Mouse (Mus musculus) c-Kit-negative CD71-positive TER-119-positive erythroid progenitor cells, embryonic 14.5 days (primary cell): Measurements from ENCODE around the gene Eno4.
"Not testable (repeated sequence)": the region's sequence is repeated elsewhere in the genome, so short reads cannot be mapped to it uniquely, and the experiment has no call there.

ENCODE experiments used
- DNase-seq: peaks from one replicate; pipeline ENCODE4 v3.0.0-alpha.2; 2013; ENCODE audit warnings: low read depth, low spot score

Eno4 gene

GRCm38 (mm10) chr19:58942841-58943828, at the start of gene Eno4, which contains the start of gene Hspa12a:
Gene Eno4 (plus strand): TSS chr19:58943425.
Gene Hspa12a (minus strand): TSS chr19:58943654.
- peak; percentile 16 for DNase-seq

DNA sequence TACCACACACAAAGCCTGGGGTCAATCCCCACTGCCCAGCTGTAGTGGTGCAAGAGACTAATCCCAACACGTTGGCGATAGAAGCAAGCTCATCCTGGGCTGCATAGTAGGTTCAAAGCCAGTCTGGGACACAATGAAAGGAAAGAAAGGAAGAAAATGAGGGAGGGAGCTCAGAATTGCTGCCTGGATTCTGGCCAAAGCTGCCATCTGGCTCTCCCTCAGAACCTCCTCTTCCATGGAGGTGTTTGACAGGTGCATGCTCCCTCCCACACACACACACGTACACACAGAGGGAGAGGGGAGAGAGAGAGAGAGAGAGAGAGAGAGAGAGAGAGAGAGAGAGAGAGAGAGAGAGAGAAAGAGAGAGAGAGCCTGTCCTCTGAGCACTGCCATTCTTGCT, 47.0 kb upstream of the Eno4 start:
- no peak for DNase-seq

DNA sequence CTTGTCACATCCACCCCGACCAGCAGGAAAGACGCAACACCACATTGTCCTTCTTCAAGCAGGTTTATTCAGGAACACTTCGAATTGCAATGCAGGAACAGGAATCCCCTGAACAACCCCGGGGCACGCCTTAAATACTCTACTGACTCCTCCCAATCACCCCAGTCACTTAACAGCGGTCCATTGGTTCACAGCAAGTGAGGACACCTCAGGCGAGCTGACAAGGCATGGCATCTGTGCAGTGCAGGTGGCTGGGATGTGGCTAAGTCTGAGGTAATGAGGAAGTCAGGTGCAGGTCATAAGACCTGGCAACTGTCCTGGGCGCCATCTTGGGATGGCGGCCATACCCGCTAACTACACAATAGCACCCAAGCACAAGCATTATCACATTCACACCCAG, 42.8 kb upstream of the Eno4 start:
- not testable (repeated sequence) for DNase-seq

- no peak for DNase-seq
These were observed 39.9 kb upstream of the Eno4 start for GRCm38 (mm10) chr19:58903079-58903898.

- DNase-seq = peak; percentile 8
These were observed 39.3 kb upstream of the Eno4 start for GRCm38 (mm10) chr19:58903899-58904327.

- no peak for DNase-seq
These were observed 36.5 kb upstream of the Eno4 start for GRCm38 (mm10) chr19:58906685-58907084.

GRCm38 (mm10) chr19:58908018-58908417, 35.2 kb upstream of the Eno4 start:
- DNase-seq = no peak

DNA sequence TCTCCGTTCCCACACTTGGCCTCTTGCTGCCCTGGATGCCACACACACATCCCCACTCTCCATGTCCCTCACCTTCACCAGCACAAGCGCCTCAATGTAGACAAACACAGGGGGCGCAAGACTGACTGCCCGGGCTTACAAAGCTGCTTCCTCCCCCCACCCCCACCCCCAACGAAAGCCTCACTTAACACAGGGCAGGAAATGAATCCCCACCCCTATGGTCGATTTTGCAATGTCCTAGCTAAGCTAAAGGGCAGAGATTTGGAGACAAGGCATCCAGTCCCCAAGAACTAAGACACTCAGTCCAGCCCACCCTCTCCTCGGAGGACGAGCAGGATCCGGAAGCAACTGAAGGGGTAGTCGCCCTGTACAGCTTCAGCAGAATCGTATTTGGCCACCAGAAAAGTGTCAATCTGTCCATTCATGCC, 32.3 kb upstream of the Eno4 start:
- DNase-seq = no peak

DNA sequence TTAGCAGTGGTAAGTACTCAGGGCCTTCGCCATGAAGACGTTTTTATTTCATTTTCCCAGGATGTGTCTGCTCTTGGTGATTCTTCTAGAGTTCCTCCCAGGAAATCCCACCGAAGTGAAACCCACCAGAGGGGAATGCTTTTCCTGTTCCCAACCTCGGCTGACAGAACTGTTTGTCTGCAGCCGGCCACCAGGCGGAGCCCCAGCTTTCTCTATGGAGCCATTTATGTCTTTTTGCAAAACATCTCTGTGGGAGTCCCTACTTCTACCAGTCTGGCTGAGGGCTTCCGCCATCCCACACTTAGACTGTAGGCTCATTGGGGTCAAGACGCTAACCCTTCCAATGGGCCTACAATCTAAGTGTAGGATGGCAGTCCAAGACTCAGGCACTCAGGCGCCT, 31.8 kb upstream of the Eno4 start:
- no peak for DNase-seq

- no peak for DNase-seq
These were observed 29.9 kb upstream of the Eno4 start for GRCm38 (mm10) chr19:58913301-58913700.

GRCm38 (mm10) chr19:58918597-58918996, 24.6 kb upstream of the Eno4 start:
- DNase-seq = no peak

DNA sequence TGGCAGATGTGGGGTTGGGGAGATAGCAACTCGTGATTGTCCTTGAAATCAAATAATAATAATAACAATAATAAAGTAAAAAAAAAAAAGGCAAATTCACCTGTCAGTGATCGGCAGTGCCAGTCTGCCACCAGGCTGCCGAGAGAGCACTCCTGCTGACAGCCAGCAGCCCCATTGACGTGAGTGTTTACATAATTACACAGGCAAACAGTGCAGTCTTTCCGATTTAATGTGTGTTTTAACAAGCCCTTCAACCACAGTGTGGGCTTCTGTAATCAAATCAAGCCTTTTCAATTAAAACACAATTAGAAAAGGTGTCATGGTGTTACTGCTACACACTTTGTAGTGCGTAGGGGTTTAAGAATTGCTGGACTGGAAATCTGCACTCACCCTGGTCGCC, 24.1 kb upstream of the Eno4 start:
- DNase-seq = no peak

GRCm38 (mm10) chr19:58931081-58931800, 12.0 kb upstream of the Eno4 start:
- no peak for DNase-seq

GRCm38 (mm10) chr19:58933062-58933461, 10.2 kb upstream of the Eno4 start:
- DNase-seq = no peak

DNA sequence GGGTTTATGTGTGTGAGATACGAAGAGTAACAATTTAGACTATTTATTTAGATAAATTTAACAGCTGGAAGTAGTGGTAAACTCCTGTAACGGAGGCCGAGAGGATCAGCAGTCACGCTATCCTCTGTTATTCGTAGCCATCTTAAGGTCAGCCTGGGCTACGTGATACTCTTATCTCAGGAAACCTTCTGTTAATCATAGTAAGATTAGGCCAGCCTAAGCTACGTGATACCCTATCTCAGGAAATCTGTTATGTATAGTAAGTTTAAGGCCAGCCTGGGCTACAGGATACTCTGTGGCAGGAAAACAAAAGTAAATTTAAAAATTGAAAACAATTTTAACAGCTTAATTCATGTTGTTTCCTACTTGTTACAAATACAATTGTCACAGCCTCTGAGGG, 2.7 kb downstream of the Eno4 start:
- no peak for DNase-seq

GRCm38 (mm10) chr19:58951521-58951920, 8.3 kb downstream of the Eno4 start:
- no peak for DNase-seq

DNA sequence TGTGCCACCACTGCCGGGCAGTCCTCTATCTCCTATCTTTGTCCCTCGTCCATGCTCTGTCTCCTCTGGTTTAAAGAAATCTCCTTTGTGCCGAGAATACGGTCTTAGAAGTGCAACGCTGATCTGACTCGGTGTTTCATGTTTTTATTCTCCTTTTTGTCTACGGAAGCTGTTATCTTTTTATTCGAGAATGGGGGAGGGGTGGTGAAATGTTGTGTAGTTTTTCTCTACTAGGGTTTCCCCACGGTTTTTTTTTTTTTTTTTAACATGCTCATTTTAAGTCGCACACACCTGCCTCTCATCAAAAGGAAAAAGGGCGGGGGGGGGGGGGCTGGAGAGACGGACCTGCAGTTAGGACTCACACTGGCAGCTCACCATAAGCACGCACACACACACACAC, 9.0 kb downstream of the Eno4 start:
- DNase-seq = no peak

DNA sequence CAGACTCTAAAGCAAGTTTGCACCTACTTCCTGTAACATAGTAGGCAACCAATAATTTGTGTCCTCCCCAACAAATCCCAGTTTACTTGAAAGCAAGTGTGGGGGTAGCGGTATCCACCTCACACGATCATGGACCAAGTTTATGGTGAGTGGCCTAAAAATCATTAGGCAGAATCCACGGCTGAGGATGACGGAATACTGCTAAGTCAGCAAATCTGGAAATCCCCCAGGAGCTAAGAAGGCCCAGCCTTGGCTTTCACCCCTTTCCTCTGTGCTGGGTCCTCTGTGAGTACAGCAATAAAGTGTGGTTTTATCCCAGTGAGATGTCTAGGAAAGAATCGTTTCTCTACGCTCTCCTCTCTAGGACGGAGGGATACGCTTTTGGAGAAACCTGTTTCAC, 11.6 kb downstream of the Eno4 start:
- DNase-seq = no peak

GRCm38 (mm10) chr19:58963011-58963410, 19.8 kb downstream of the Eno4 start:
- DNase-seq = no peak

- no peak for DNase-seq
These were observed 25.7 kb downstream of the Eno4 start for GRCm38 (mm10) chr19:58968731-58969506.

DNA sequence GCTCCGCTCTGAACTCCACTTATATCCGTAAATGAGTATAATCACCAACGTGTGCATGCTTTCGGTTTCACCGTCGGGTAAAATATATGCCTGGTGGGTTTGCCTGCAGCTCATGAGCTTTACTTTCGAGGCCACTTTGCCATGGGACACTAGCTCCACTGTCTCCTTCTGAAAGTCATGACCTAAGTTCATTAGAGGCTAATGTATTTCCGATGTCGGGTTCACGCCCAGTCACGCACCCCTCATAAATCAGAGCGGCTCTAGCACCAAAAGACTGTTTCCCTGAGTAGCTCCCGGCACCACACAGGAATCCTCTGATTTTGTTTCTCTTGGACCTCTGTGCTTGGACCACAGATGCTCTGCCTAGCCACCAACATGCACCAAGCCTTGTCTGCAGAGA, 27.6 kb downstream of the Eno4 start:
- no peak for DNase-seq
